Mouse (Mus musculus) gonadal fat pad, adult 2 months (tissue): ENCODE measurements at regions not wholly inside any gene's neighbourhood (a gene's known extent, or its start where the extent isn't known, plus 50 kb on each side); places are given as distances from the start of the nearest gene placed in this dataset.

Experiments
- DNase-seq: peaks from one replicate; pipeline ENCODE4 v3.0.0-alpha.2; 2012; ENCODE audit warnings: low read depth

DNA sequence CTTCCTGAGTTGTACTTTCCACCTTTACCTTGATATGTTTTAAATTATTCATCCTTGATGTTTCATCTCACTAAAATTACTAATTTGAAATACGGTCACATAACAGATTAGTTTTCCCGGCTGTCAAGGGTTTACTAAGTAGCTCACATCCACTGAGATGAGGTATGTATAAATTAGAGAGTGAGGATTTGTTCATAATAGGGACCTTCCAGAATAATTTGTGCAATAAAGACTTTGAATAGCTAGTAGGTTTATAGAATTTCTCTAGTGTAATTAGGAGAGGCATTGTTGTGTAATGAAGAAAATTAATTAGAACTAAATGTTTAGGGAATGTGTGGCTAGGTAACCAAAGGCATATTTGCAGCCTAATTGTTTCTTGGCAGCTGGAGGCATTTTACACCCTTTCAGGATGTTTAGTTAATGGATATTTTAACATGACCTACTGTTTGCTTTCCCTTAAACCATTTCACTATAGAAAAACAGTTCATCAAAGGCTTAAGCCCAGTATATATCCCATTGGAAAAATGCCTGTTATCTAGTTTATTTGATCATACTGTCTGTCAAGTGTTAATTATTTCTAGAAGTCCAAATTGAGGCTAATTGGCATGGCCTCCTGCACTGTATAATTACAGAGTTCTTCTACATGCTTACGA lies 70.8 kb downstream of the Mat2b start:
- DNase-seq = no peak

DNA sequence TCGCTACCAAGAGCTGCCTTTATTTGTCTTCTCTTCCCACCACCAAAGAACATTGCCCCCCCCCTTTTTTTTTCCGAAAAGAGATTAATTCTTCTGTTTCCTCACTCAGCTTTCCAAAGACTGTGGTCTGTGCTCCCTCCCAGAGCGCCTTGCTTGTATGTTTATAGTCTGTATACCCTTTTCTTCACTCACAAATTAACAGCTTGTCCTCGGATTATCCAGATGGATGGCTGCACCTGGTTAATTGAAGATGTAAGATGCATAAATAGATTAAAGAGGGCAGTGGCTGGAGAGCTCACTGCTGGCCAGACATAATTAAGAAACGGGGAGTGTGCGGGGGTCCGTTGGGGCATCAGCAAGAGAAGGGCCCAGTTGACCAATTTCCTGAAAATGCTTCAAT lies 75.0 kb downstream of the Mat2b start:
- DNase-seq = no peak

DNA sequence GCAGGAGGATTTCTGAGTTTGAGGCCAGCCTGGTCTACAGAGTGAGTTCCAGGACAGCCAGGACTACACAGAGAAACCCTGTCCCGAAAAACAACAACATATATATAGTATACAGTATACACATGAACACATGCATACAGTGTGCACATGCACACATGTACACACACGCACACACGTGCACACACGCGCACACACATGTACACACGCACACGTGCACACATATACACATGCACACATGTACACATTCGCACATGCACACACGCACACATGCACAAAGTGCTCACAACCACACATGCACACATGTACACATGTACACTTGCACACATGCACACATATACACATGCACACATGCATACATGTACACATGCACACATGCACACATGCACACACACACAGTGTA lies 92.0 kb downstream of the Mat2b start:
- no peak for DNase-seq

DNA sequence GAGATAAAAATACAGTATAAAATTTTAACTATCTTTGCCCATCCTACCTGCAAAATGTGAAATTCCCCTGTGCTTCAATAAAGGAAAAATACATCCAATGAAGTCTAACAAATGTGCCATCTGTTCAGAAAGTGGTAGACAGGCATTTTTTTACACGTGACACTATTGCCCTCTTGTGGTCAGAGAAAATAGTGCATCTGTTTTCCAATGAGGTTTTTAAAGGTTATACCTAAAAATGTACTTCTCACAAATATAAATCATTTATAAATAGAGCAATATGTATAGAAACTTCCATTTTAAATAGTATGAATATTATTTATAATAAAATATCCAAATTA lies 93.5 kb downstream of the Mat2b start:
- no peak for DNase-seq

DNA sequence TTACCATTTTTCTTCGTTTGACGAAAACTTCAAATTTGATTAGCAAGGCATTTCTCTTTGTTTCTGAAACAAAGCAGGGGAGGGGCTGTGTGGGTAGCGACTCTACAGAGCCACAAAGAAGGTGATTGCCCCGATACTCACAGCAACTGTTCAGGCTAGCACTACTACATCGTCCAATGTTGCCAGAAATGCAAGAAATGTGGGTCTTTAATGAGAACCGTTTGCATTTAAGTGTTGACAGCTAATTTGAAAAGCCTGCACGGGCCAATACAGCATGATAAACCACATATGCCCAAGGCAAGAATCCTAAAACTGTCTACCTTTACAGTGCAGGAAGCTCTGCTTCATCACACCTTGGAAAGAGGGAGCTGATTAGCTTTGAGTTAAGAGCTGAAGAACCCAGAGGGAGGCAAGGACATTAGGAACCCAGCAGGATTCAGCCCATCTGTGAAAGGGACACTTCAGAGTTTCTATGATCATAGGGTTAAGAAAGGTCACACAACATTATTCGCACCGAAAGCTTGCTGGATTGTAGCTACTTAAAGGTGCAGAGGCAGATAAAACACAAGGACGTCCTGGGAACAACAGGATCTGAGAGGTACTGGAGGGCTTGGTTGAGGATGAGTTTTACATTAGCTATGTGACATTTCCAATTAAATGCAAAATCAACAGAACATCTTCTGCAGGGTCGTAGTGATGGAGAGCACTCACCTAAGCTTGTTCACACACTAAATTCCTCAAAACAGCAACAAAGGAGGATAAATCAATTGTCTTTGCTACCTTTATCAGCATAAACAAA lies 94.0 kb downstream of the Mat2b start:
- no peak for DNase-seq

DNA sequence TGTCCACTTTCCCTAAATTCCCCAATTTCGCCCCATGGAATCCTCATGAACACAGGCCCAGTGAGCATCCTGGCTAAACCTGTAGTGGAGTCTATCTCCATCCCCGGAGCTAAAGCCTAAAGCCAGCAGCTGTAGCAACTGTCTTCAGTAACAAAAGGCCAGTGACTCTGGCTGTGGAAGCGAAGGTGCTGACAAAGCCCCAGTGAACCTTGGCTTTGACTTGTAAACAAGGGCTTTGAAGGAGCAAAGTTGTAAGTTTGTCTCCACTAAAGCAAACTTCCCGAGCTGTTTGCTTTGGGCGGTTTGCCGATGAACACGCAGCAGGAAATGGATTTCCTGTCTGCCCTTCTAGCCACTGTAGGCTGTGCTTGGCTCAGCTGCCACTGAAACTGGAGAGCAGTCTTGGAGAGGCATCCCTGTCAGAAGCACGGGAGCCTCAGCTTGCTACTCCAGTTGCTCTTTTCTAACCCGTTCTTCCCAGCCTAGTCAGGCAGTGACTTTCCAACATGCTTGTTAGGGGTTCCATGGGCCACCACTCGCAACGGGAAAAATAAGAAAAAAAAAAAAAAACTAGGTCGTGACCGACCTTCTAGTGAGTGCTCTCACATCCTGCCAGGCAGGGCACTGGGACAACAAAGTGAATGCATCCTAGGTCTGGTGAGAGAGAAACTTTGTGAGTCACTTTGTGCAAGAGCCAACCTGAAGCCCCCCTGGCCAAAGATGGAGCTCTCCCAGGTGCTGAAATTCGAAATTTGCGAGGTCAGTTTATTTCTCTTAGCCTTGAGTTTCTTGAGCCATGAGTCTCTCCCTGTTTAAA lies 94.8 kb downstream of the Mat2b start:
- no peak for DNase-seq

DNA sequence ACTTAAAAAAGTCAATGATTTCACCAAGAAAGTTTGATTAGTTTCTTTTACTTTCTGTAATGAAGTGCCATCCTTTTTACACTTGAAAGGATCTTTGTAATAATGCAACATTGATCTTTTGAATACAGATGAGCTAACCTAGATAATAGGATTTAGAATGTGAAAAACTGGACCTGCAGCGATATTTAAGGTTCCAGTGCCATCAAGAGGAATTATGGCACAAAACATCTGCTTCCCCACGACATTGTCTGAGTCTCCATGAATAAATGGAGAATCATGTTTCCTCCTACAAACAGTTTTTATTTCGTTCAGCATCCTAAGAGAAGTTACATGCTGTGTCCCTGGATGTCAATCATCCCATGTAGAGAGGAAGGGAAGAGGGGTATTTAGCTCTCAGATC lies 98.7 kb downstream of the Mat2b start:
- DNase-seq = no peak

DNA sequence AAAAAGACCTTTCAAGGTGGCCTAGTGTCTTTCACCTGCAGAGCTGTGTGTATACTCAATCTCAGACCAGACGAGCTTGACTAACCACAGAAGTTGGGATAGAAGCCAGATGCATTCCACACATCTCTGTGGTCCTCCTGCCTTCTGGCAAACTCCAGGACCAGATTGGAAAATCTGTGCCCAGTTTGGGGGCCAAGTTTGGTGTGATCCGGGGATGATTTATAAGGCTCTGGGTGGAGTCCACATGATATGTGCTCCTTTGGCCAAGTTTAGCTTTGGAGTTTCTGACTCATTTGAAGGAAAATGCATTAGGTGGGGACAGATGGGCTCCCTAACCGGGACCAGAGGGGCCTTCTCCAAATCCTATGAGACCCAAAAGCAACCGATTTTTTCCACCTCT lies 102.9 kb downstream of the Mat2b start:
- no peak for DNase-seq

DNA sequence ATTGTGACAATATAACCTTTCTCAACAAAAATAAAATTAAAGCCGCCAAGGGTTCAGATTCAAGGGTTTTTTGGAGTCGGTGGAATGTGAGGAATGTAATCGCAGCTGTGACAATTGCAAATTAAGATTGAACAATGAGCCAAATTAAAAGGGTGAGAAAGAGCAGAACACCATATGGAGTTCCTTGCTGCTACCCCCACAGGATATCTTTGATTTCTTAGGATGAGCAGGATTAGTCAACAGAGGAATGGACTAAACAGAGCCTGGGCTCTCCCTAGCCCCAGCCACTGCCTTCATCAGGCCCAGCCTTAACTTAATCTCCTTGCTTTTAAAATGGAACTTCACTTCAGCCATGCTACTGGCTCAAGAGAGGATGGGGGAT lies 121.3 kb downstream of the Mat2b start:
- no peak for DNase-seq

DNA sequence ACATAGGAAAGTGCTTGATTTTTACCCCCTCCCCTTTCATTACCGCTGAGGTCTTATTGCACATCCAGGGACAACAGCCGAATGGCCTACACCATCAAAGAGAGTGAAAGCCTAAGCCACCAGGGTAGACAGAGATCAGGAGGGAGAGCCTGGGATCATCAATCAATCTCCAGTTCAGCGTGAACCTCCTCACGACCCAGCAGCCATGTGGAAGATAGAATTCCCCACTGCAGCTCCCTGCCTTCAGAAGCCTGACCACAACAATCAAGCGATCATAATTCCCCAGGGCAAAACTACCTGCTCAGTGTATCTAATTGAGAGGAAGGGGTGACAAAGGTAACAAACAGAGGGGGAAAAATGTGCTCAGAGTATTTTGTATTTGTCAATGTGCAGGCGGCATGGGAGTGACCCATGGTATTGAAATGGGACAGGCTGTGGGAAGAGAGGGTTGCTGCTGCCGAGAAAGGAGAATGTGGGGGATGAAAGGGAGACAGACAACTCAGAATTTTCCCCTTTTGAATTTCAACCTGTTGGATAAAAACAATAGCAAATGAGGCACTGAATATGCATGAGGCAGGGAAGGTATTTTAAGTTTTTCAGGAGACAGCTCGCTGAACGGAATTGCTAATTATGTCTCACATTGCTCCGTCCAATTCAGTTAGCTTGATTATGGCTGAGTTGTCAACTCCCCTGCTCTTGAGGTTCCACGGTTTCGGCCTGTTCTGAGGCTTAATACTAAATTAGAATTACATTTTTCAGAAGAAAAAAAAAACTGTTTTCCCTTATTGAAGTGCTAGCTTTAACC lies 121.8 kb downstream of the Mat2b start:
- no peak for DNase-seq

DNA sequence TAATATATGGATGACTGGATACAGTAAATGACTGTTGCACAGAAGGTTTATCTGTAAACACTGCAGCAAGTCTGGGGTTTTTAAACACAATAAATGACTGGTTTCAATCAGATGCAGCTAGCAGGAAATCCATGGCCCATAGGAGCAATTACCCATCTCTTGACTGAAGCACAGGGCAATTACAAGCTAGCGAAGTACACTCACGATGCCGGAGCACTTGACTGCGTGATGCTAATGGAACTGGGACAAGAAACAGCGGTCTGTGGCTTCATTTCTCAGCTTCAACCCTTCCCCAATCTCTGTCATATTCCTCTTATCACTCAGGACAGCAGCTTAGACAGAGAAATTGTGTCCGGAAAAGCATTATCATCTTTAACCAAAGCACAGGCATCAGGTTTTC lies 132.1 kb downstream of the Mat2b start:
- DNase-seq = no peak

DNA sequence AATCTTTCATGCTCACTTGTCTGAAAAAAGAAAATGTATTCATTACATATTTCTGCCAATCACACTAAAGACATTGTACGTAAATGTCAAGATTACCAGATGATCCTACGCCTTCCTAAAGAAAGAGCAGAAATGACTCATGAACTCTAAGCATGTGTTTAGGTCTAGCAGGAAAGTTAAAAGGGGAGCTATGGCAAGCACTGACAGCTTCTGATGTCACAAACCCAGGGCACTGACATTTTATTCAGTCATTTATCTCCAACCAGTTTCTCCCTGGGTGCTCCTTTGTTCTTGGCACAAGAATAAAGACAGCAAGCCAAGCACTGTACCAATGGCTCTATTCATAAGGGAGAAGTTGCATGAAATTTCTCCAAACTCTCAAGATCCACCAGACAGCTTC lies 133.0 kb downstream of the Mat2b start:
- DNase-seq = no peak

DNA sequence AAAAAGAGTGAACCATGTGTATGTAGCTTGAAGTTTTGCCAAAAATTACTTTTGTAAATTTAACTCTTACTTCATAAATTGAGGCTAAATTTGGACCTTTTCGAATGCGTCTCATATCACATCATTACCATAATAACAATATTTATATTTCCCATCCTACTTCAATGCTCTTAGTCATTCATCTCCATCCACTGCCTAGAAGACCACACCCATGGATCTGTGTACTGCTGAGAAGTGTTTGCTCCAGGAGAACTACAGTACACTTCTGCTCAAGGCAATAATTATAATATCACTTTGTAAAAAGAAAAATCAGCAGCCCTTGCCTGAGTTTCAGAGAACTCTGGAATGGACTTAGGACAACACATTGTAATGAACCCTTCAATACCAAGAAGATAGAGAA lies 133.6 kb downstream of the Mat2b start:
- no peak for DNase-seq

DNA sequence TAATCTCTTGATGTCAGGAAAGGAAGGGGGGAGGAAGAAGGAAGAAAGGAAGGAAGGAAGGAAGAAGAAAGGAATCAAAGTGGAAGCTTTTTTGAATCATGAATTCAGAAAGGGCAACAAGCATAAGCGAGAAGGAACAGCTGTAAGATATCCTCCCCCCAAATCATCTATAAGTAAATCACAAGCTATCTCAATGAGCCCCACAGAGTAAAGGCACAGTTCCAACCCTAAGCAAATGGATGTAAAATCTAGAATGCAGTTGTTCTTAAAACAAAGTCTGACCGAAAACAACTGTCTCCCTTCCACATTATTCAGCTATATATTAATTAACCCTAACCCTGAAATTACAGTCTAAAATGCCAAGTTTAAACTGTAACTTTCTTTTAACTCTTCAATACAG lies 136.5 kb downstream of the Mat2b start:
- DNase-seq = no peak

DNA sequence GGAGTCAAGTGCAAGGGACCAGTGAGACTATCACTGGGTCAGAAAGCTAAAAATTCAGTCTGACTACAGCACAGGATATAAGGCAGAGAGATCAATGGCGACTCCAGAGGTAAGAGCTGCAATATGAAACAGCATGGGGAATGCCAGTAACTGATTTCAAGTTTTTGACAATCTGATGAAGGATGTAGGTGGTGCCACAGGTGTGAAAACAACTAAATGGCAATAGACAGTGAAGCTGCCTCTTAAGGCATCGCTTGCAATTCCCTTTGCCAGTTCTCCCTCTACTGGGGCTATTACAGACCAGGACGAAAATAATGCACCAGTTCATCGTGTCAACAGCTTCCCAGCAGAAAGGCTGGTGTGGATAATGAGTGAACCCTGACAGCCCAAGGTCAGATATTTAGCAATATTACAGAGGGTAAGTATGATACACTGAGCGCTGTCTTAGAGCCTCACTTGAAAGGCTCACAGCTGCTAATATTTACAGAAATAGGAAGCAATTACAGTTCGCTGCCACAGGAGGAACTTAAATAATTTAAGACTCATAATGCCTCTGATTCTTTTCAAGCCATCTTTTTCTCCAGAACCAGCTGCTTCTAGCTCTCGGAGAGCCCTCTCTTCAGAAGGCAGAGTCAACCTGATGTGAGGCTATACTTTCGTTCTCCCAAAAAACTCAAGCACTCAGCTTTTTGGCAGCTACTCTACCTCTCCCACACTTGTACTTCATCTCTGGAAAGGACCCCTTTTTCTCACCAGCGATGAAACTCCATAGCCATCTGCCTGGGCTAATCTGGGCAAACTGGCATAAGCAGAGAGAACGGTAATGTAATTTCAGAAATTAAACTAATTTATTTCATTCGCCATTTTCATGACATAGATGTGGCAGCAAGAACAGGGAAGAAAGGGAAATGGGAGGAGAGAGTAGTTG lies 139.9 kb downstream of the Mat2b start:
- no peak for DNase-seq

DNA sequence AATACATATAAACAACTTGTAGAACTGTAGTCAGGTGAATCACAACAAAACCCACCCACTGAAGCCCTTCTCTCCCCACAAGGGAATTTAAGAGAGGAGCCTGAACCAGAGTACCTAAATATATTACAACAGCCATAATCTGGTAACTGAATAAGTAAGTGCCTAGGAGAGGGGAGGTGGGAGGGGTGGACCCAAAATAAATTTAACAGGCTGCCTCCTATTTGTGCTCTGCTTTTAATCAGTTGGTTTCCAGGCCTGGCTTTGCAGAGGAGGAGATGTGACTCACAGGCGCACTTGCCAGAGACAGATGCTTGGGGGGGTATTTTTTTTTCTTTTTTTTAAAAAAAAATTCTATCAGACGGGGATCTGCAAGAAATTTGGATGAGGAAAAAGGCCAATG lies 142.9 kb downstream of the Mat2b start:
- no peak for DNase-seq

DNA sequence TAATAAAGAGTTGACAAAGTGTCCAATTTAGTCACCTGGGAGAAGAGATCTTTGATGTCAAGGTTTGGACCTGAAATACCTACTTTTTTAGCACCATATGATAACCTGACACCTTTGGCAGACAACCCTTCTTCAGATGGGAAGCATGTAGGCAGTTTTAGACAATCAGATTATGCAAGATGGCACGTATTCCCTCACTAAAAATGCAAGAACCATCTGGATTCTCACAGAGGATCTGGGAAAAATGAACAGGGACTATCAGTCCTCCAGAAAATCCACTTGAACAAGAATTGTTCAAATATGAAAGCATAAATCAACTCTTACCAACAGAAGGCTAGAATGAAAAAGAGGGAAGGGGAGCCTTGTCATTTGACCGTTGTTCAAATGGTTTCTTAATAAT lies 148.4 kb downstream of the Mat2b start:
- no peak for DNase-seq

DNA sequence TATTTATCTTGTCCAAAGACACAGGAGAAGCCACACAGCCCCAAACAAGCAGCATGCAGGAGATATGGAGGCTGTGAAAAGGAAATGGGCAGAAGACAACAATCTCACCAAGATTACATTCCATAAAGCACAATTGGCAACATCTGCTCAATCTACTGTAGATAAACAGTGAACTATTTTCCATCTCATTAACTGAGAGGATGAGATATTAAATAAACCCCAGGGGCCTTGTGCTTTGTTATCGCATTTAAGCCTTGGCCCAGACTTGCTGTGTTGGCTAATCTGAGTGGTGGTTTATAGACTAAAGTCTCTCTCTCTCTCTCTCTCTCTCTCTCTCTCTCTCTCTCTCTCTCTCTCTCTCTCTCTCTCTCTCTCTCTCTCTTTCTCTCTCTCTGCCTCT lies 149.5 kb downstream of the Mat2b start:
- DNase-seq = no peak

DNA sequence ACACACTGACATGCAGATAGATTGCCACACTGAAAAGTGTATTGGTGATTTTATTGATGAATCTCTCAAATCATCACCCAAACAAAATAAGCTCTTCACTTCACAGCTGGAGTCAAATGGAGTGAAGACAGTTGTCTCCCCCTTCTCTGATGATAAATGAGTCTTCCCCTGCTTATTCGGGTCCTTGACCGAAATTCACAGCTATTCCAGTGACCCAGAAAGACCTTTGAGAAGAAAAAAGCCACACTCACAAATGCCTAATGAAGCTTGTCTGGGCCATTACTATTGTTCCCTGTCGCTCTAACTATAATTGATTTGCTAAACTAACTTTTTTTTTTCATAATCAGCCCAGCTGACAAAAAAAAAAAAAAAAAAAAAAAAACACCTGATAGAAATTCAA lies 154.8 kb downstream of the Mat2b start:
- DNase-seq = no peak

DNA sequence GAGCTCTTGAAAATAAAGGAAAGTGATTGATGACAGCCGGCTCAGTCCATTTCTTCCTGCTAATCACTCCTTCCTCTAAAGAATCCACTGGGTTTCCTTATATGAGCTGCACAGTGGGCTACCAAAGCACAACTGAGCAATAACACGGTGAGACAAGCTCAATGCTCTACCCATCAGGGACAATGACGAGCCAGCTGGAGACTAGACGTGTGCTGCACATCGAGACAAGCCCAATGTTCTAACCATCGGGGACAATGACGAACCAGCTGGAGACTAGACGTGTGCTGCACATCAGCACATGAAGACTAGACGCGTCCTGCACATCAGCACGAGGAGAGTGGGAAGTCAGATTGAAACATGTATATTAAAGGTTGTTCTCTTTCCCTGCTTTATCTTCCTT lies 155.2 kb downstream of the Mat2b start:
- no peak for DNase-seq

DNA sequence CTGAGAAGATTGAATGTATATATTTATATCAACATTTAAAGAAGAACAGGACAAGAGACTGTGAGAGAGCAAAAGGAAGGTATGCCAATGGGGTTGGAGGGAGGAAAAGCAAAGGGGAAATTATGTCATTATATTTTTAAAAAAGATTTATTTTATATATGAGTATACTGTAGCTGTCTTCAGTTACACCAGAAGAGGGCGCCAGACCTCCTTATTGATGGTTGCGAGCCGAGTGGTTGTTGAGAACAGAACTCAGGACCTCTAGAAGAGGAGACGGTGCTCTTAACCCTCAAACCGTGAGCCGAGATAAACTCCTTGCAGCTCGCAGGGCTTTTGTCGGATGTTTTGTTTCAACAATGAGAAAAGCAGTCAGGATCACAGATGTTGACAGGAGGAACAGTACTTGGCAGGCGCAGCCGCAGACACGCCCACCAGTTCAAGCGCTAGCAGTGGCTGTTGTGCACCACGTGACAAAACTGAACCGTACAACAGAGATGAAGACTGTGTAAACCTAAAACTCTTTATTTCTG lies 158.7 kb downstream of the Mat2b start:
- DNase-seq = no peak
